Mouse (Mus musculus): ENCODE measurements around the gene Adra1d.
A peak's percentile ranks its signal among the peaks of the same experiment; 100 is the strongest.

DNA sequence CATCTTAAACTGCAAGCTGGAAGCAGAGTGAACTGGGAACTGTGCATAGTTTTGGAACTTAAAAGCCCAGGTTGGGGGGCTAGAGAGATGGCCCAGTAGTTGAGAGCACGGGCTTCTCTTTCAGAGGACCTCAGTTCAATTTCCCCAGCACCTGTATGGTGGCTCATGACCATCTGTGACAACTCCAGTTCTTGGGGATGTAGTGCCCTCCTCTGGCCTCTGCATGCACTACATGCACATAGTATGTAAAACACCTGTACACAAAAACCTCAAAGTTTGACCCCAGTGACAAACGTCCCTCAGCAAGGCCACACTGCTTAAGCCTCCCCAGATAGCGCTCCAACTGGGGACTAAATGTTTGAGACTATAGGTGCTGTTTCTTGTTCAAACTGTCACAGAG is 35.0 kb downstream of the Adra1d start:
- TF ChIP-seq CTCF (IDR thresholded peaks at IDR 0.05; ENCODE audit: extremely low read depth, insufficient read length, insufficient replicate concordance, low read depth, low read length) (peak; percentile 53; the same call in 1 of the 2 replicates), POLR2A (IDR thresholded peaks at IDR 0.05; ENCODE audit: low read depth, low read length) (no peak)

Measured in small intestine, adult 2 months (tissue).